Mouse (Mus musculus): Measurements from ENCODE around the gene Fsd1. TPM values are rescaled to one million over a fixed set of nuclear protein-coding genes. Genes with fewer than 3 reads are reported as not detected.
A peak's percentile ranks its signal among the peaks of the same experiment; 100 is the strongest.

The Fsd1 gene
- total and polyA plus RNA-seq, 3 experiments: 0.21 TPM; not detected in 2

GRCm38 (mm10) chr17:56040857-56041163, 54.5 kb downstream of the Fsd1 start:
- H3K4me2 ChIP-seq (ENCODE audit: insufficient read depth, low read depth, poor library complexity, severe bottlenecking): peak overlapping the region; percentile 81; the same call in 1 of the 2 replicates
- in situ Hi-C loops (cut with MboI; ENCODE audit: low pct_ligation_motif_present, low pct_unique_long_range_greater_than_20kb, low sequenced_read_pairs): loop anchor here (5.0 kb wide), 1 partner anchor 36 kb away; the partner anchor contains the start of genes Hdgfl2 and Ubxn6
- peaks cover 60% of the 10 kb centered on the region for H3K79me2 ChIP-seq (replicated peaks; ENCODE audit: control insufficient read depth, extremely low read depth, insufficient read depth, poor library complexity, severe bottlenecking)
- no peaks in the 10 kb centered on the region for H3K27me3 ChIP-seq (replicated peaks)
- TF ChIP-seq EP300 (IDR thresholded peaks at IDR 0.05; ENCODE audit: low read length): no peak
- dilution Hi-C loops (cut with MboI; ENCODE audit: extremely low pct_ligation_motif_present, extremely low pct_unique_long_range_greater_than_20kb, low sequenced_read_pairs): no loop called here
- no peak overlapping the region for H3K27ac ChIP-seq (ENCODE audit: insufficient read depth, low read depth)
- no peaks in the 10 kb centered on the region for H3K9me3 ChIP-seq (replicated peaks; ENCODE audit: low read length)
- H3K9ac ChIP-seq (ENCODE audit: insufficient read depth, low read depth): peak overlapping the region; percentile 82
- peaks cover 0 to 38% of the 10 kb centered on the region in 2 experiments; a peak in 2 of 4 replicates for H3K4me1 ChIP-seq (ENCODE audit: control insufficient read depth in 1 of 2, insufficient read depth in 2 of 2)
- peaks cover 17 to 32% of the 10 kb centered on the region in 2 experiments for H3K36me3 ChIP-seq (replicated peaks in 1 of 2; ENCODE audit: control insufficient read depth in 1 of 2, insufficient read depth in 1 of 2, low read length in 1 of 2)
- DNase-seq (ENCODE audit: extremely low read depth): no peak
- peak overlapping the region; percentile 78 to 89 (median 80) for H3K4me3 ChIP-seq (replicated peaks in 1 of 3; ENCODE audit: low read depth in 2 of 3, low read length in 2 of 3, poor library complexity in 1 of 3)

Other genes with a start within 250 kb of the Fsd1 start
- gene Adgre4, start 236.5 kb upstream of the Fsd1 start, total RNA-seq (2012; rRNA removed): not detected in 2 replicates
- 0.09 and 0.16 TPM in 2 replicates for gene Adgre4, start 236.5 kb upstream of the Fsd1 start, total RNA-seq (2014; rRNA removed)
- 0.11 and 0.14 TPM in 2 replicates for gene Adgre4, start 236.5 kb upstream of the Fsd1 start, polyA plus RNA-seq (2012; ENCODE audit: insufficient read length, low read depth)
- 3.7 and 4.1 TPM in 2 replicates for gene Zfp119a, start 107.6 kb upstream of the Fsd1 start, total RNA-seq (2012; rRNA removed)
- gene Zfp119a, start 107.6 kb upstream of the Fsd1 start, total RNA-seq (2014; rRNA removed): 8.3 and 8.8 TPM in 2 replicates
- 3.7 and 4.1 TPM in 2 replicates for gene Zfp119a, start 107.6 kb upstream of the Fsd1 start, polyA plus RNA-seq (2012; ENCODE audit: insufficient read length, low read depth)
- 7.7 and 9.6 TPM in 2 replicates for gene Zfp959, start 94.4 kb upstream of the Fsd1 start, total RNA-seq (2012; rRNA removed)
- 21.4 and 24.5 TPM in 2 replicates for gene Zfp959, start 94.4 kb upstream of the Fsd1 start, total RNA-seq (2014; rRNA removed)
- 7.8 and 8.0 TPM in 2 replicates for gene Zfp959, start 94.4 kb upstream of the Fsd1 start, polyA plus RNA-seq (2012; ENCODE audit: insufficient read length, low read depth)
- gene Zfp119b, start 37.0 kb upstream of the Fsd1 start, total RNA-seq (2012; rRNA removed): 6.1 and 6.5 TPM in 2 replicates
- gene Zfp119b, start 37.0 kb upstream of the Fsd1 start, total RNA-seq (2014; rRNA removed): 13.6 and 18.0 TPM in 2 replicates
- 3.1 and 3.9 TPM in 2 replicates for gene Zfp119b, start 37.0 kb upstream of the Fsd1 start, polyA plus RNA-seq (2012; ENCODE audit: insufficient read length, low read depth)
- 102 and 207 TPM in 2 replicates for gene Ebi3, start 33.9 kb upstream of the Fsd1 start, total RNA-seq (2012; rRNA removed)
- gene Ebi3, start 33.9 kb upstream of the Fsd1 start, total RNA-seq (2014; rRNA removed): 55.0 and 60.3 TPM in 2 replicates
- 87.6 and 105 TPM in 2 replicates for gene Ebi3, start 33.9 kb upstream of the Fsd1 start, polyA plus RNA-seq (2012; ENCODE audit: insufficient read length, low read depth)
- 10.1 and 10.7 TPM in 2 replicates for gene Yju2, start 27.4 kb upstream of the Fsd1 start, total RNA-seq (2012; rRNA removed)
- 11.2 and 12.9 TPM in 2 replicates for gene Yju2, start 27.4 kb upstream of the Fsd1 start, total RNA-seq (2014; rRNA removed)
- gene Yju2, start 27.4 kb upstream of the Fsd1 start, polyA plus RNA-seq (2012; ENCODE audit: insufficient read length, low read depth): 14.4 and 15.8 TPM in 2 replicates
- 0.21 and 0.47 TPM in 2 replicates for gene Shd, start 16.0 kb upstream of the Fsd1 start, total RNA-seq (2012; rRNA removed)
- 0.46 TPM in 1 of 2 replicates, not detected in the other for gene Shd, start 16.0 kb upstream of the Fsd1 start, total RNA-seq (2014; rRNA removed)
- gene Shd, start 16.0 kb upstream of the Fsd1 start, polyA plus RNA-seq (2012; ENCODE audit: insufficient read length, low read depth): 0.85 and 0.87 TPM in 2 replicates
- gene Stap2, start 19.1 kb downstream of the Fsd1 start, total RNA-seq (2012; rRNA removed): 2.2 and 3.2 TPM in 2 replicates
- gene Stap2, start 19.1 kb downstream of the Fsd1 start, total RNA-seq (2014; rRNA removed): 0.41 and 0.52 TPM in 2 replicates
- gene Stap2, start 19.1 kb downstream of the Fsd1 start, polyA plus RNA-seq (2012; ENCODE audit: insufficient read length, low read depth): 0.51 and 0.91 TPM in 2 replicates
- 38.9 and 55.1 TPM in 2 replicates for gene Mpnd, start 19.2 kb downstream of the Fsd1 start, total RNA-seq (2012; rRNA removed)
- gene Mpnd, start 19.2 kb downstream of the Fsd1 start, total RNA-seq (2014; rRNA removed): 23.4 and 24.5 TPM in 2 replicates
- gene Mpnd, start 19.2 kb downstream of the Fsd1 start, polyA plus RNA-seq (2012; ENCODE audit: insufficient read length, low read depth): 25.3 and 26.8 TPM in 2 replicates
- 29.3 and 33.5 TPM in 2 replicates for gene Sh3gl1, start 50.1 kb downstream of the Fsd1 start, total RNA-seq (2012; rRNA removed)
- gene Sh3gl1, start 50.1 kb downstream of the Fsd1 start, total RNA-seq (2014; rRNA removed): 38.0 and 39.4 TPM in 2 replicates
- gene Sh3gl1, start 50.1 kb downstream of the Fsd1 start, polyA plus RNA-seq (2012; ENCODE audit: insufficient read length, low read depth): 32.1 and 39.0 TPM in 2 replicates
- 39.3 and 55.0 TPM in 2 replicates for gene Chaf1a, start 53.9 kb downstream of the Fsd1 start, total RNA-seq (2012; rRNA removed)
- gene Chaf1a, start 53.9 kb downstream of the Fsd1 start, total RNA-seq (2014; rRNA removed): 18.4 and 18.6 TPM in 2 replicates
- gene Chaf1a, start 53.9 kb downstream of the Fsd1 start, polyA plus RNA-seq (2012; ENCODE audit: insufficient read length, low read depth): 97.1 and 135 TPM in 2 replicates
- 26.8 and 27.8 TPM in 2 replicates for gene Ubxn6, start 88.5 kb downstream of the Fsd1 start, total RNA-seq (2012; rRNA removed)
- 23.9 and 29.1 TPM in 2 replicates for gene Ubxn6, start 88.5 kb downstream of the Fsd1 start, total RNA-seq (2014; rRNA removed)
- 24.6 and 26.9 TPM in 2 replicates for gene Ubxn6, start 88.5 kb downstream of the Fsd1 start, polyA plus RNA-seq (2012; ENCODE audit: insufficient read length, low read depth)
- gene Hdgfl2, start 93.1 kb downstream of the Fsd1 start, total RNA-seq (2012; rRNA removed): 68.9 and 79.9 TPM in 2 replicates
- gene Hdgfl2, start 93.1 kb downstream of the Fsd1 start, total RNA-seq (2014; rRNA removed): 35.3 and 41.1 TPM in 2 replicates
- 93.6 and 126 TPM in 2 replicates for gene Hdgfl2, start 93.1 kb downstream of the Fsd1 start, polyA plus RNA-seq (2012; ENCODE audit: insufficient read length, low read depth)
- 0.04 TPM in 2 replicates for gene Plin4, start 123.3 kb downstream of the Fsd1 start, total RNA-seq (2012; rRNA removed)
- not detected in 2 replicates for gene Plin4, start 123.3 kb downstream of the Fsd1 start, total RNA-seq (2014; rRNA removed)
- 0.04 TPM in 1 of 2 replicates, not detected in the other for gene Plin4, start 123.3 kb downstream of the Fsd1 start, polyA plus RNA-seq (2012; ENCODE audit: insufficient read length, low read depth)
- gene Plin5, start 131.1 kb downstream of the Fsd1 start, total RNA-seq (2012; rRNA removed): 0.04 TPM in 1 of 2 replicates, not detected in the other
- gene Plin5, start 131.1 kb downstream of the Fsd1 start, total RNA-seq (2014; rRNA removed): not detected in 2 replicates
- not detected in 2 replicates for gene Plin5, start 131.1 kb downstream of the Fsd1 start, polyA plus RNA-seq (2012; ENCODE audit: insufficient read length, low read depth)
- not detected in 2 replicates for gene Lrg1, start 135.5 kb downstream of the Fsd1 start, total RNA-seq (2012; rRNA removed)
- gene Lrg1, start 135.5 kb downstream of the Fsd1 start, total RNA-seq (2014; rRNA removed): not detected in 2 replicates
- gene Lrg1, start 135.5 kb downstream of the Fsd1 start, polyA plus RNA-seq (2012; ENCODE audit: insufficient read length, low read depth): not detected in 2 replicates
- 1.5 and 2.2 TPM in 2 replicates for gene Sema6b, start 153.8 kb downstream of the Fsd1 start, total RNA-seq (2012; rRNA removed)
- gene Sema6b, start 153.8 kb downstream of the Fsd1 start, total RNA-seq (2014; rRNA removed): 0.71 and 0.78 TPM in 2 replicates
- gene Sema6b, start 153.8 kb downstream of the Fsd1 start, polyA plus RNA-seq (2012; ENCODE audit: insufficient read length, low read depth): 1.3 TPM in 2 replicates
- 1.9 and 2.4 TPM in 2 replicates for gene Tnfaip8l1, start 176.0 kb downstream of the Fsd1 start, total RNA-seq (2012; rRNA removed)
- gene Tnfaip8l1, start 176.0 kb downstream of the Fsd1 start, total RNA-seq (2014; rRNA removed): 2.0 and 2.6 TPM in 2 replicates
- 1.6 and 1.9 TPM in 2 replicates for gene Tnfaip8l1, start 176.0 kb downstream of the Fsd1 start, polyA plus RNA-seq (2012; ENCODE audit: insufficient read length, low read depth)
- gene Mydgf, start 197.4 kb downstream of the Fsd1 start, total RNA-seq (2012; rRNA removed): 101 and 106 TPM in 2 replicates
- gene Mydgf, start 197.4 kb downstream of the Fsd1 start, total RNA-seq (2014; rRNA removed): 85.0 and 85.5 TPM in 2 replicates
- gene Mydgf, start 197.4 kb downstream of the Fsd1 start, polyA plus RNA-seq (2012; ENCODE audit: insufficient read length, low read depth): 61.1 and 76.0 TPM in 2 replicates
- 23.0 and 23.5 TPM in 2 replicates for gene Dpp9, start 232.4 kb downstream of the Fsd1 start, total RNA-seq (2012; rRNA removed)
- 13.5 and 13.8 TPM in 2 replicates for gene Dpp9, start 232.4 kb downstream of the Fsd1 start, total RNA-seq (2014; rRNA removed)
- 34.9 and 37.9 TPM in 2 replicates for gene Dpp9, start 232.4 kb downstream of the Fsd1 start, polyA plus RNA-seq (2012; ENCODE audit: insufficient read length, low read depth)

Data from CH12.LX (cell line).